Comparison of ENCODE assay signal across 20 mouse cellular contexts in the genomic region with DNA sequence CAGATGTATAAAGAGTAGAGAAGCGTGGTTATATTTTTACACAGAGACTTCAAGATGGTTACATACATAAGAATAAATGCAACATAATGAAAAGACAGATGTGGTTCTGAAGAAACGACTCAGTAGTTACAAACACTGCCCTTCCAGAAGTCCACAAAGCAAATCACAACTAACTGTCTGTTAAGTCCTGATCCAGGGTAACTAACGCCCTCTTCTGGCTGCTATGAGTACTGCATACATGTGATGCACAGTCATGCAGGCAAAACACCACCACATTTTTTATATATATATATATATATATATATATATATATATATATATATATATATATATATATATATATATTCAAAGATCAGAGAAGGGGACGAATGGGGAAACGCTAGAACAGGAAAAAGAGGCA. TPM values are rescaled to one million over a fixed set of nuclear protein-coding genes. Genes with fewer than 3 reads are reported as not detected.
DNase-seq lines count a peak whose midpoint lies in the region; ATAC-seq and TF ChIP-seq lines count a peak whose summit lies in the region.
"Had no signal": no experiment of that assay in that cellular context is flagged by ENCODE, and none has a peak within 500 bp of the region (broad histone marks: within the 10 kb centered on the region; RNA-seq: fewer than 3 reads in every experiment).

No protein-coding gene starts in this region.

- H3K9ac ChIP-seq in intestine, postnatal 0 days (ENCODE audit: low read depth, low read length) = no peak overlapping the region
- no peak overlapping the region for H3K9ac ChIP-seq in intestine, embryonic 15.5 days
- no peak overlapping the region for H3K9ac ChIP-seq in midbrain, embryonic 11.5 days (ENCODE audit: low read length)
- no peak overlapping the region for H3K9ac ChIP-seq in midbrain, embryonic 15.5 days
- H3K9ac ChIP-seq in MEL (ENCODE audit: control insufficient read depth, low read depth, low read length, poor library complexity, severe bottlenecking) = no peak overlapping the region
- no peak overlapping the region for H3K9ac ChIP-seq in hindbrain, embryonic 16.5 days (ENCODE audit: low read depth, low read length)
- H3K9ac ChIP-seq: lung, embryonic 15.5 days; midbrain, embryonic 13.5 days; neural tube, embryonic 15.5 days; stomach, embryonic 15.5 days had no signal

- H3K9me3 ChIP-seq in intestine, postnatal 0 days (ENCODE audit: control insufficient read depth) = no peaks in the 10 kb centered on the region
- H3K9me3 ChIP-seq in intestine, embryonic 15.5 days = no peaks in the 10 kb centered on the region
- no peaks in the 10 kb centered on the region for H3K9me3 ChIP-seq in midbrain, embryonic 11.5 days (ENCODE audit: control insufficient read depth, low read length)
- no peaks in the 10 kb centered on the region for H3K9me3 ChIP-seq in midbrain, embryonic 15.5 days
- no peaks in the 10 kb centered on the region for H3K9me3 ChIP-seq in MEL (replicated peaks; ENCODE audit: insufficient read depth, low read length)
- H3K9me3 ChIP-seq in hindbrain, embryonic 16.5 days (ENCODE audit: control insufficient read depth, low read length) = no peaks in the 10 kb centered on the region
- H3K9me3 ChIP-seq: forebrain, embryonic 10.5 days; lung, embryonic 15.5 days; midbrain, embryonic 13.5 days; neural tube, embryonic 15.5 days; stomach, embryonic 15.5 days had no signal

- H3K36me3 ChIP-seq in intestine, postnatal 0 days (ENCODE audit: control insufficient read depth, insufficient read depth) = no peaks in the 10 kb centered on the region
- H3K36me3 ChIP-seq in intestine, embryonic 15.5 days = no peaks in the 10 kb centered on the region
- H3K36me3 ChIP-seq in midbrain, embryonic 11.5 days (ENCODE audit: control insufficient read depth, insufficient read depth, low read length) = no peaks in the 10 kb centered on the region
- H3K36me3 ChIP-seq in midbrain, embryonic 15.5 days (replicated peaks) = no peaks in the 10 kb centered on the region
- no peaks in the 10 kb centered on the region for H3K36me3 ChIP-seq in MEL (ENCODE audit: control insufficient read depth in 1 of 2, insufficient read depth in 2 of 2, low read length in 2 of 2)
- H3K36me3 ChIP-seq in hindbrain, embryonic 16.5 days (ENCODE audit: control insufficient read depth, insufficient read depth, low read length) = no peaks in the 10 kb centered on the region
- H3K36me3 ChIP-seq: forebrain, embryonic 10.5 days; lung, embryonic 15.5 days; midbrain, embryonic 13.5 days; neural tube, embryonic 15.5 days; stomach, embryonic 15.5 days had no signal

- no peak for TF ChIP-seq POLR2A in MEL (IDR thresholded peaks at IDR 0.05; ENCODE audit: control insufficient read depth in 1 of 2, insufficient read depth in 1 of 2, low read depth in 1 of 2, low read length in 2 of 2, poor library complexity in 1 of 2)

- WGBS in intestine, postnatal 0 days = 83% methylated on average over 5 of the region's 5 CpGs
- 78% methylated on average over 5 of the region's 5 CpGs for WGBS in intestine, embryonic 15.5 days
- 82% methylated on average over 5 of the region's 5 CpGs for WGBS in midbrain, embryonic 11.5 days
- 85% methylated on average over 5 of the region's 5 CpGs for WGBS in midbrain, embryonic 15.5 days
- 79% methylated on average over 5 of the region's 5 CpGs for WGBS in hindbrain, embryonic 16.5 days

- peak; percentile 56 for DNase-seq in midbrain, embryonic 11.5 days (ENCODE audit: low spot score, missing footprints)
- DNase-seq in MEL (ENCODE audit: low read depth, low spot score) = no peak
- DNase-seq in mesoderm, embryonic 11.5 days (ENCODE audit: low read depth, low spot score) = peak; percentile 32
- DNase-seq: adrenal gland, postnatal 14 days; cerebellum, adult 11-12 months; gastrocnemius, postnatal 14 days; kidney, postnatal 4 days had no signal

- H3K79me2 ChIP-seq in MEL (ENCODE audit: control insufficient read depth, insufficient read depth, low read length, poor library complexity) = no peaks in the 10 kb centered on the region

- peak; percentile 48 for TF ChIP-seq CTCF in intestine, postnatal 0 days (IDR thresholded peaks at IDR 0.05; ENCODE audit: low read depth)
- peak in 2 of 3 experiments; percentile 6 to 8; a peak in 1 of 6 replicates for TF ChIP-seq CTCF in MEL (IDR thresholded peaks at IDR 0.05 in 2 of 3, conservative IDR thresholded peaks at IDR 0.05 in 1 of 3; ENCODE audit: control insufficient read depth in 1 of 3, insufficient read depth in 1 of 3, low read depth in 2 of 3, low read length in 3 of 3, poor library complexity in 1 of 3, severe bottlenecking in 1 of 3)

- 0 out of 2 replicates have a peak, but pooled peaks cover 5% of the 10 kb centered on the region for H3K4me1 ChIP-seq in intestine, postnatal 0 days (replicated peaks; ENCODE audit: control insufficient read depth, insufficient read depth, low read length)
- H3K4me1 ChIP-seq in intestine, embryonic 15.5 days (replicated peaks) = no peaks in the 10 kb centered on the region
- peaks cover 3% of the 10 kb centered on the region for H3K4me1 ChIP-seq in midbrain, embryonic 11.5 days (ENCODE audit: control insufficient read depth, insufficient read depth, low read length)
- H3K4me1 ChIP-seq in midbrain, embryonic 15.5 days = peaks cover 6% of the 10 kb centered on the region; the same call in 1 of the 2 replicates
- H3K4me1 ChIP-seq in MEL (ENCODE audit: control insufficient read depth in 1 of 2, insufficient read depth in 2 of 2, low read length in 2 of 2) = no peaks in the 10 kb centered on the region
- peaks cover 6% of the 10 kb centered on the region for H3K4me1 ChIP-seq in hindbrain, embryonic 16.5 days (ENCODE audit: control insufficient read depth, insufficient read depth, low read depth, low read length)

- no peak overlapping the region for H3K27ac ChIP-seq in intestine, postnatal 0 days (ENCODE audit: low read depth, low read length)
- H3K27ac ChIP-seq in intestine, embryonic 15.5 days = no peak overlapping the region
- no peak overlapping the region for H3K27ac ChIP-seq in midbrain, embryonic 11.5 days (ENCODE audit: low read depth, low read length)
- H3K27ac ChIP-seq in midbrain, embryonic 15.5 days = no peak overlapping the region
- no peak overlapping the region for H3K27ac ChIP-seq in MEL (ENCODE audit: control insufficient read depth, low read depth, low read length)
- H3K27ac ChIP-seq in hindbrain, embryonic 16.5 days (ENCODE audit: low read depth, low read length) = no peak overlapping the region
- H3K27ac ChIP-seq: forebrain, embryonic 10.5 days; lung, embryonic 15.5 days; midbrain, embryonic 13.5 days; neural tube, embryonic 15.5 days; stomach, embryonic 15.5 days had no signal

- H3K4me3 ChIP-seq in intestine, postnatal 0 days (ENCODE audit: low read depth, low read length) = no peak overlapping the region
- H3K4me3 ChIP-seq in intestine, embryonic 15.5 days (replicated peaks) = no peak overlapping the region
- no peak overlapping the region for H3K4me3 ChIP-seq in midbrain, embryonic 11.5 days (ENCODE audit: low read depth, low read length)
- no peak overlapping the region for H3K4me3 ChIP-seq in midbrain, embryonic 15.5 days
- no peak overlapping the region for H3K4me3 ChIP-seq in MEL (ENCODE audit: control insufficient read depth in 1 of 2, insufficient read depth in 1 of 2, low read depth in 2 of 2, low read length in 2 of 2)
- H3K4me3 ChIP-seq in hindbrain, embryonic 16.5 days (ENCODE audit: low read length) = no peak overlapping the region
- H3K4me3 ChIP-seq: forebrain, embryonic 10.5 days; lung, embryonic 15.5 days; midbrain, embryonic 13.5 days; neural tube, embryonic 15.5 days; stomach, embryonic 15.5 days had no signal

- TF ChIP-seq RAD21 in MEL (IDR thresholded peaks at IDR 0.05; ENCODE audit: low read depth, low read length) = no peak

- no peak overlapping the region for H3K4me2 ChIP-seq in intestine, postnatal 0 days (replicated peaks; ENCODE audit: low read depth)
- H3K4me2 ChIP-seq in intestine, embryonic 15.5 days (replicated peaks) = no peak overlapping the region
- H3K4me2 ChIP-seq in midbrain, embryonic 11.5 days = no peak overlapping the region
- no peak overlapping the region for H3K4me2 ChIP-seq in midbrain, embryonic 15.5 days
- no peak overlapping the region for H3K4me2 ChIP-seq in hindbrain, embryonic 16.5 days (ENCODE audit: low read length)
- H3K4me2 ChIP-seq: lung, embryonic 15.5 days; midbrain, embryonic 13.5 days; neural tube, embryonic 15.5 days; stomach, embryonic 15.5 days had no signal

- H3K27me3 ChIP-seq in intestine, postnatal 0 days (replicated peaks; ENCODE audit: control insufficient read depth, insufficient read depth, low read length) = no peaks in the 10 kb centered on the region; the same call in 1 of the 2 replicates
- H3K27me3 ChIP-seq in intestine, embryonic 15.5 days (replicated peaks) = peaks cover 4% of the 10 kb centered on the region; the same call in 1 of the 2 replicates
- H3K27me3 ChIP-seq in midbrain, embryonic 11.5 days (ENCODE audit: control insufficient read depth, insufficient read depth, low read length) = peaks cover 8% of the 10 kb centered on the region
- peaks cover 7% of the 10 kb centered on the region; the same call in 1 of the 2 replicates for H3K27me3 ChIP-seq in midbrain, embryonic 15.5 days (replicated peaks)
- H3K27me3 ChIP-seq in MEL (ENCODE audit: control insufficient read depth in 1 of 2, insufficient read depth in 2 of 2, low read length in 2 of 2) = no peaks in the 10 kb centered on the region; a peak in 1 of 4 replicates
- H3K27me3 ChIP-seq in hindbrain, embryonic 16.5 days (replicated peaks; ENCODE audit: control insufficient read depth, insufficient read depth, low read length) = peaks cover 4% of the 10 kb centered on the region

- no peak for TF ChIP-seq EP300 in MEL (IDR thresholded peaks at IDR 0.05; ENCODE audit: low read depth in 1 of 2, low read length in 2 of 2)

- ATAC-seq in intestine, postnatal 0 days = no peak
- ATAC-seq in intestine, embryonic 15.5 days = no peak
- ATAC-seq in midbrain, embryonic 11.5 days (ENCODE audit: low FRiP score) = no peak
- ATAC-seq in midbrain, embryonic 15.5 days (replicated peaks) = no peak
- no peak for ATAC-seq in hindbrain, embryonic 16.5 days
- ATAC-seq: inflammation-experienced regulatory T-cells, adult 6 months; midbrain, embryonic 13.5 days; Patski had no signal

RNA-seq across cellular contexts. Expression of gene Pde11a, which starts 4.0 kb away (rescaled TPM):
- 0.17 and 0.27 TPM in 2 replicates for polyA plus RNA-seq in intestine, postnatal 0 days (2015; fragmentation: Nextera tagmentation; extraction: Ambion mirVana)
- polyA plus RNA-seq in intestine, embryonic 15.5 days (2015; fragmentation: Nextera tagmentation; extraction: Ambion mirVana) = 0.39 and 0.57 TPM in 2 replicates
- polyA plus RNA-seq in midbrain, embryonic 11.5 days (2014; fragmentation: Nextera tagmentation; extraction: Ambion mirVana) = 0.12 TPM in 1 of 2 replicates, not detected in the other
- polyA plus RNA-seq in midbrain, embryonic 15.5 days (2015; fragmentation: Nextera tagmentation; extraction: Ambion mirVana) = 0.52 and 0.96 TPM in 2 replicates
- not detected in 2 replicates for total RNA-seq in MEL (2012; rRNA removed)
- polyA plus RNA-seq in MEL (2012; ENCODE audit: insufficient read depth in 1 of 2, insufficient read length in 2 of 2, low read depth in 1 of 2, low replicate concordance in 2 of 2, missing spikeins in 1 of 2) = not detected
- polyA plus RNA-seq in hindbrain, embryonic 16.5 days (2015; fragmentation: Nextera tagmentation; extraction: Ambion mirVana) = 1.2 TPM in 2 replicates

RNA-seq across cellular contexts. Expression of gene Cyct, which starts 25.7 kb away (rescaled TPM):
- not detected in 2 replicates for polyA plus RNA-seq in intestine, postnatal 0 days (2015; fragmentation: Nextera tagmentation; extraction: Ambion mirVana)
- polyA plus RNA-seq in intestine, embryonic 15.5 days (2015; fragmentation: Nextera tagmentation; extraction: Ambion mirVana) = not detected in 2 replicates
- polyA plus RNA-seq in midbrain, embryonic 11.5 days (2014; fragmentation: Nextera tagmentation; extraction: Ambion mirVana) = not detected in 2 replicates
- polyA plus RNA-seq in midbrain, embryonic 15.5 days (2015; fragmentation: Nextera tagmentation; extraction: Ambion mirVana) = 0.27 TPM in 1 of 2 replicates, not detected in the other
- not detected in 2 replicates for total RNA-seq in MEL (2012; rRNA removed)
- polyA plus RNA-seq in MEL (2012; ENCODE audit: insufficient read depth in 1 of 2, insufficient read length in 2 of 2, low read depth in 1 of 2, low replicate concordance in 2 of 2, missing spikeins in 1 of 2) = under 1 TPM in 1 of 2 experiments, not detected in 1; 0.33 TPM
- not detected in 2 replicates for polyA plus RNA-seq in hindbrain, embryonic 16.5 days (2015; fragmentation: Nextera tagmentation; extraction: Ambion mirVana)
- total RNA-seq: adrenal gland, postnatal 14 days; gastrocnemius, postnatal 14 days; left cerebral cortex, postnatal 36 days had no signal
- polyA plus RNA-seq: forebrain, embryonic 10.5 days; inflammation-experienced regulatory T-cells, adult 6 months; lung, embryonic 15.5 days; midbrain, embryonic 13.5 days; Patski; stomach, embryonic 15.5 days; urinary bladder, adult 2 months had no signal

RNA-seq across cellular contexts. Expression of gene Rbm45, which starts 35.2 kb away (rescaled TPM):
- polyA plus RNA-seq in intestine, postnatal 0 days (2015; fragmentation: Nextera tagmentation; extraction: Ambion mirVana) = 10.7 and 12.1 TPM in 2 replicates
- polyA plus RNA-seq in intestine, embryonic 15.5 days (2015; fragmentation: Nextera tagmentation; extraction: Ambion mirVana) = 15.3 and 18.8 TPM in 2 replicates
- polyA plus RNA-seq in midbrain, embryonic 11.5 days (2014; fragmentation: Nextera tagmentation; extraction: Ambion mirVana) = 17.3 and 17.5 TPM in 2 replicates
- 16.8 and 17.0 TPM in 2 replicates for polyA plus RNA-seq in midbrain, embryonic 15.5 days (2015; fragmentation: Nextera tagmentation; extraction: Ambion mirVana)
- 39.3 and 39.4 TPM in 2 replicates for total RNA-seq in MEL (2012; rRNA removed)
- polyA plus RNA-seq in MEL (2012; ENCODE audit: insufficient read depth in 1 of 2, insufficient read length in 2 of 2, low read depth in 1 of 2, low replicate concordance in 2 of 2, missing spikeins in 1 of 2) = 10 to 100 TPM in 1 of 2 experiments, not detected in 1; 38.8 TPM
- 12.0 and 16.2 TPM in 2 replicates for polyA plus RNA-seq in hindbrain, embryonic 16.5 days (2015; fragmentation: Nextera tagmentation; extraction: Ambion mirVana)
